Mouse (Mus musculus): ENCODE measurements around the gene Gm1043.

- TF ChIP-seq CTCF (IDR thresholded peaks at IDR 0.05; ENCODE audit: borderline replicate concordance, control insufficient read depth, extremely low read depth, insufficient read depth, low read length, poor library complexity) (no peak), POLR2A (IDR thresholded peaks at IDR 0.05; ENCODE audit: control insufficient read depth, extremely low read depth, insufficient read depth, low read length, poor library complexity) (no peak)
Measured at GRCm38 (mm10) chr5:37184605-37185004, 99.4 kb downstream of the Gm1043 start.

Data from thymus, adult 2 months (tissue).